Mouse (Mus musculus) bone marrow macrophage, adult 2 months (primary cell): ENCODE data around the gene a.

ENCODE experiments used
- CTCF ChIP-seq: IDR thresholded peaks from 2 replicates; pipeline ENCODE4 v1.5.1; 2012; ENCODE audit warnings: low read depth, mild to moderate bottlenecking, low read length, moderate library complexity
- POLR2A ChIP-seq: IDR thresholded peaks from 2 replicates; pipeline ENCODE4 v1.6.1; 2012; ENCODE audit warnings: mild to moderate bottlenecking, low read depth, low read length, borderline replicate concordance

DNA sequence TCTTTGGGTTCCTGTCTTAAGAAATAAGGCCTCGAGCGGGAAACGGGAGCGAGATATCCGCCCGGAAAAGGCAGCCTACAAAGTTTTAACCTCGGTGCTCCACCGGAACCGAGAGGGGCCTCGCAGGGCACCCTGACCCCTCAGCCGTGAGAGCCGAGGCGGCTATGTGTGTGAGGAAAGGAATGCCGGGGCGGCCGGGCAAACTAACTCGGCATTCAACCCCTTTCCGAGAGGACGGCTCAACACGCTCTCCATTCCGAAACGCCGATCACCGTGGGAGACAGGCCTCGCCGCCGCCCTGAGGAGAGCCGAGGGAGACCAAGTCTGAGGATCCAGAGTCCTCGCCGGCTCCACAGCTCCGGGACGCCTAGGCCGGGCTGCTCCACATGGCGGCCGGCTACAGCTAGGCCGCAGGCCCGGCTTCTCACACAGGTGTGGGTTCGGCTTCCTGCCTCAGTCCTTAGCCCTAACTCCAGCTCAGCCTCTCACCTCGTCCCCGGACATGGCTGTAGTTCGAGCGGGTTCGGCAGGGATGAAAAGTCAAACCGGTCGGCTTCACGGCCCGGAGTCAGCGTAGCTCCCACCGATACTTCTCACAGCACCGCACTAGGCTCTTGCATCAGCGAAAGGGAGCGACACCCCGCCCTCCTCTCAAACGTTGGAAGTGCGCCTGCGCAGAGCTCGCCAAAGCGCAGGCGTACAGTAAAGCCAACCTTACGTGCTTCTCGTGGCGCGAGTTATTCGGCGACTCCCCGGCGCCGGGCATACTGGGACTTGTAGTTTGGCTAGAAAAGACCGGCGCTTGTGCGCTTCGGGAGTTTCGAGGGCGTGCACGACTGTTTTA, 101.2 kb downstream of the a start, which contains the start of gene Eif2s2:
- TF ChIP-seq CTCF, result no peak
- no peak for TF ChIP-seq POLR2A
